Mouse (Mus musculus): ENCODE data around the gene Tns1. TPM values are rescaled to one million over a fixed set of nuclear protein-coding genes. Genes with fewer than 3 reads are reported as not detected.

The Tns1 gene
- total RNA-seq, 4 experiments from 2014 or later = 217 to 331 (median 279) TPM

DNA sequence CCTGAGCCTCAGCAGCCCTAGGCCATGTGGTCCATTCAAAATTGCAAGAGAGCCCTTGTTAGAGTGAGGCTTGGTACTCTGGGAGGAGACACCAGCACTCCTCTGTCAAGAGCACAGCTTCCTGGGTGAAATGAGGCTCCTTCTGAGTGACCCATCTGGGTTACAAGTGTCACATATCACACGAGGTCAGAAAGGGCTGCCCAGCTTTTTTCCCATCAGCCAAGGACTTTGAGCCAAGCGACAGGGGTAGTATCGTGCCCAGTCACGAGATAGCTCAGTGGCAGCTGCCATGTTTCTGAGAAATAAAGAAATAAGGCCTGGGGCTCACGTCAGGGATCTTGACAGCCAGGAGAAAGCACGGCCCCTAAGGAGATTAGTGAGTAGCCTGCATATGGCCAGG is 186.4 kb downstream of the Tns1 start:
- peak in 1 of 2 experiments; percentile 45 for DNase-seq (ENCODE audit: low spot score in 2 of 2)

- no peak for DNase-seq (ENCODE audit: low spot score in 2 of 2)
Measured at GRCm38 (mm10) chr1:73936537-73936936, 187.7 kb downstream of the Tns1 start.

GRCm38 (mm10) chr1:73935442-73936080 is 188.7 kb downstream of the Tns1 start:
- no peak for DNase-seq (ENCODE audit: low spot score in 2 of 2)

- no peak for DNase-seq (ENCODE audit: low spot score in 2 of 2)
Measured at GRCm38 (mm10) chr1:73933146-73933490, 191.1 kb downstream of the Tns1 start.

DNA sequence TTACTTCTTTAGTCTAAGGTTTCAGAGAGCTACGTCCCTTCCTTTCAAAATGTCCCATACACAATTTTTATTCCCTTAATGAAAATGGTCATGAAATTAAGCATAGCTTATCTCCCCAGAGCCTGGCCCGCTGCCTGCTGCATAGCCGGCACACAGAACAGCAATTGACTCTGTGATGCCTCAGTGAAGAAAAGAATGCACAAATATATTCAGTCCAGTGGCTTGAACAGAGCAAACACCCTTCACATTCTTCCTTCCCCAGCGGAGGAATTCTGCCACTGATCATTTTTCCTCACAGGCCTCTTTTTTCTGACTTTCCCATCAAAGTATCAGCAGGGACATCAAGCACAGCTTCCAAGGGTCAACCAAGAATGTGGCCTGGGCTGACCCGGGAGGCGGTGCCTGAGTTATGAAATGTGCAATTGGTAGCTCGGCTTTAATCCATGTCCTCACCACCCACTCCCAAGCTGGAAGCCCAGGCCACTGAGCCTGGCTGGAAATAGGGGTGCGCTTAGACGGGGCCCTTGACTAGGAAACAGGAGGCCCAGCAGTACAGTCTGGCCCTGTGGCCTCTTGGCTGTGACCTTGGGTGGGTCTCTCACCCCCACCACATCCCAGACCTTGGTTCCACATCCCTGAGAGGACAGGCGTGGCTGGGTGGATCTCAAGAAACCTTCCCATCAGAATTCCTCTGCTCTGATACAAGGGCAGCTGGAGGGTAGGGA is 191.7 kb downstream of the Tns1 start:
- peak; percentile 53 to 70 for DNase-seq (ENCODE audit: low spot score in 2 of 2)

DNA sequence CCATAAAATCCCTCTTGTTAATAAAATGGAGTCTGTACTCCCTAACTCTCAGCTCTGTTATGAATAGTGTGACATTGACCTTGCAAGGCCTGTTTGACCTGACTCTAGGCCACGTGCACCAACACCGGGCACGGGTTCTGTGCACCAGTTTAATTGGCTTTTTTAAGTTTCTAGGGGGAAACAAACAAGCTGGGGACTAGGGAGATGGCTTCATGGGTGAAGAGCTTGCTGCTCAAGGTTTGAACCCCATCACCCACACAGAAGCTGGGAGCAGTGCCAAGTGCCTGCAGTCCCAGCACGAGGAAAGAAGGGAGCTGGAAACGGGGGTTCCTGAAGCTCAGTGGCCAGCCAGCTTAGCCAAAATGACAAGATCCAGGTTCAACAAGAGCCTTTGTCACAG is 192.4 kb downstream of the Tns1 start:
- no peak for DNase-seq (ENCODE audit: low spot score in 2 of 2)

- no peak for DNase-seq (ENCODE audit: low spot score in 2 of 2)
Measured at GRCm38 (mm10) chr1:73930411-73931134, 193.7 kb downstream of the Tns1 start.

DNA sequence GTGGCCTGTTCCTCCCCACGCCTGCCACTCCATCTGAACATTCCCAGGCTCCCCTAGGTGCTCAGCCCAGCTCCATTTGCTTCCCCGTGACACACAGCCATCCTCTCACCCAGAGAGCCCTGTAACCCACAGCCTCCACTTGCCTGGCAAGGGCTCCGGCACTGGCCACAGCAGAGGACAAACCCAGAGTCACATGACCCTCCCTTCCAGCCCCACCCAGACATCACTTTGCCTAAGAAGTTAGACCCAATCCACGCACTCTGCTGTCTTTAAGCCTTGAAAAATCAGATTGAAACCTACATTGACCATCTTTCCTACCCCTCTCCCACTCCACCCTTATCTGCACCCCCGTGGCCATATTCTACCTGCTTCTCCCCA is 194.3 kb downstream of the Tns1 start:
- DNase-seq (ENCODE audit: low spot score in 2 of 2) = no peak

DNA sequence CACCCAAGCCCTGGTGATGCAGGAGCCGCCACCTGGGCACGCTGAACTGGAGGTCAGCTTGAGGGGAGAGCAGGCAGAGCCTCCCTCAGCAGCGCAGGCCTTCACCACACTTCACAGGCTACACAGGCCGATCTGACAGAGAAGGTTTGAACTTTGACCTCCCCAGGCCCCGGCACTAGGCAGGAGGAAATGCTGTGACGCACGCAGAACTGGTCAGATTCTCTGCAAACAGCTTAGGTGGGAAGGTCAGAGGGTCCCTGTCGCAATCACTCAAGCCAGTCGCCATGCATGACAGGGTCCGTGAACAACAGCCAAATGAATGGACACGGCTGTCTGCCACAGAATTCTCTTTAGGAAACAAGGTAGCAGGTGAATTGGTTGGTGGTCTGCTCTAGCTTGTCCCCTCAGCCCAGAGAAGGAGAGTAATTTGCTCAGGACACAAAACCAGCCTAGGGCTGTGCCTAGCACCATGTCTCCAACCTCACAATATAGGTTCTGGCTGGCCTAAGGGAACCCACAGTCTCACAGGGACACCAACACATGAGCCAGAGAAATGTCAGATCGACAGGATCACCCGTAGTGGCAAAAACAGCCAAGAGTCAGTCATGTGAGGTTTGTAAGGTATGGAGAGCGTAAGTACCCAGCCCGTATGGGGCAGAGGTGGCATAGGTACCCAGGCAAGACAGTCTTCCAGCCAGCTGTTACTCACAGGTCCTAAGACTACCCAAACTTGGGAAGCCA is 194.9 kb downstream of the Tns1 start:
- DNase-seq (ENCODE audit: low spot score in 2 of 2) = no peak

DNA sequence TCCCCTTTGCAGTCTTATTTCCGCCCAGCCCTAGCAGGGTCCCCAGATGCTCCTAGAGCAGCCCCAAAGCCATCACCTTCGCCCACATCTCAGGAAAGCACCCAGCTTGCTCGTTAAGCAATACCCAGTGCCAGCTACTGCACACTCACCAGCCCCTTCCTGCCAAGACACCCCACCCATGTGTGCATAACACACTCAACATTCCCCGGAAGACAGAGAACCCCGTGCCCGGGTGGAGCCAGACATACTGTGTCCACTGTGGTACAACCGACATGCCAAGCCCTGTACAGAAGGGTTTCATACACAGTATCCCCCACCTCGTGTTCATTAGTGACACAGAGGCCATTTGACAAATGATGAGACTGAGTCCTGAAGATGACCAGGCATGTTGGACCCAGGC is 195.9 kb downstream of the Tns1 start:
- no peak for DNase-seq (ENCODE audit: low spot score in 2 of 2)

DNA sequence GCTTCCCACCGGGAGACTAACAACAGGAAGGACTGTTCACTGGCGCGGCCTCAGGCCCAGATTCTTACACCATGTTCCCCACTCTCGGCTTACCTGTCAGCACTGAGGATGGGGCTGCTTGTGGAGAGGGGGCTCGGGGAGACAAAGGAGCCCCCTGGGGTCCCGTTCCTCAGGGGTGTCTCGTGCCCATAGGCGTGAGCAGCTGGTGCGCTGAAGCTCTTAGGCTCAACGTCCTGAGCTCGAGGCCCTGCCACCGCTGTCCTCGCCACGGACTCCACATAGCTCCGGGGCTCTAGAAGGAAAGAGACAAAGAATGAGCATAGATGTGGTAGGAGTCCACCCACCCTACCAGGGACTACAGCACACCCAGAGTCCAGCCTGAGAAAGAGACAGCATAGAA is 196.4 kb downstream of the Tns1 start:
- DNase-seq (ENCODE audit: low spot score in 2 of 2) = no peak

GRCm38 (mm10) chr1:73926279-73926678 is 198.0 kb downstream of the Tns1 start:
- no peak for DNase-seq (ENCODE audit: low spot score in 2 of 2)

GRCm38 (mm10) chr1:73924871-73925610 is 199.2 kb downstream of the Tns1 start:
- DNase-seq (ENCODE audit: low spot score in 2 of 2) = no peak

GRCm38 (mm10) chr1:73924210-73924609 is 200.0 kb downstream of the Tns1 start:
- no peak for DNase-seq (ENCODE audit: low spot score in 2 of 2)

DNA sequence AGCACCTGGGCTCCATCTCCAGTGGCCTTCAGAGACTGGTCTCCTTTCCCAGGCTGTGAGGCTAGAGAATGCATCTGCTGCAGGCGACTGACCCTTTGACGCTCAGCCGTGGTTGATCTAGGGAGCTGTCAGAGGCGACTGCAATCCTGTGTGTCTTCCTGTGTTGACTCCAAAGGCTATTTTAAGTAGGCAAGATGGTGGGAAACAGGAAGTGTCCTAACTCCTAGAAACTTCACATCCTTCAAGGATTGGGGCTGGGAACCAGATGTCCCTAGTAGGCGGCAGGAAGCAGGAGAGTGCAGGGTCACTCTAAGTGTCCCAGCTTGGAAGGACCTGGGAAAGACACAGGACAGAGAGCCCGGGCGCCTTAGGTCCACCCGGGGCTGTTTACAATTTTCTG is 201.1 kb downstream of the Tns1 start:
- no peak for DNase-seq (ENCODE audit: low spot score in 2 of 2)

- DNase-seq (ENCODE audit: low spot score in 2 of 2) = peak in 1 of 2 experiments; percentile 1
Measured at GRCm38 (mm10) chr1:73920701-73921100, 203.5 kb downstream of the Tns1 start.

DNA sequence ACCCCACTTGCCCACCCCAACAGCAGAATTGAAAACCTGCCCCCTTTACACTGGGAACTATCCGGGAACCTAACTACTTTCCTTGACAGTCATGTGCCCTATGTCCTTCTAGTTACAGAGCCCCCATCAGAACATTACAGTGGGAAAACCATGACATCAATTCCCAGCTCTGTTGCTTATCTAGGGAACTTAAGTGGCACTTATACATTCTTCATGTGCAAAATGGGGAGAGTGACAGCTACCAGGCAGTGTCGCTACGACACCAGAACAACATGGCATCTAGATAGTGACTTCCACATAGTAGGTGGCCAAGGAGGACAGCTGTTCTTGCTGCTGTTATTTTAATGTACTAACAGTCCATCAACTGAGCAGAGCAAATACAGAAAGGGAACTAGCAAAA is 204.3 kb downstream of the Tns1 start:
- DNase-seq (ENCODE audit: low spot score in 2 of 2) = no peak

GRCm38 (mm10) chr1:73918001-73918400 is 206.2 kb downstream of the Tns1 start:
- DNase-seq (ENCODE audit: low spot score in 2 of 2) = peak in 1 of 2 experiments; percentile 3

- DNase-seq (ENCODE audit: low spot score in 2 of 2) = no peak
Measured at GRCm38 (mm10) chr1:73916298-73916697, 208.0 kb downstream of the Tns1 start.

DNA sequence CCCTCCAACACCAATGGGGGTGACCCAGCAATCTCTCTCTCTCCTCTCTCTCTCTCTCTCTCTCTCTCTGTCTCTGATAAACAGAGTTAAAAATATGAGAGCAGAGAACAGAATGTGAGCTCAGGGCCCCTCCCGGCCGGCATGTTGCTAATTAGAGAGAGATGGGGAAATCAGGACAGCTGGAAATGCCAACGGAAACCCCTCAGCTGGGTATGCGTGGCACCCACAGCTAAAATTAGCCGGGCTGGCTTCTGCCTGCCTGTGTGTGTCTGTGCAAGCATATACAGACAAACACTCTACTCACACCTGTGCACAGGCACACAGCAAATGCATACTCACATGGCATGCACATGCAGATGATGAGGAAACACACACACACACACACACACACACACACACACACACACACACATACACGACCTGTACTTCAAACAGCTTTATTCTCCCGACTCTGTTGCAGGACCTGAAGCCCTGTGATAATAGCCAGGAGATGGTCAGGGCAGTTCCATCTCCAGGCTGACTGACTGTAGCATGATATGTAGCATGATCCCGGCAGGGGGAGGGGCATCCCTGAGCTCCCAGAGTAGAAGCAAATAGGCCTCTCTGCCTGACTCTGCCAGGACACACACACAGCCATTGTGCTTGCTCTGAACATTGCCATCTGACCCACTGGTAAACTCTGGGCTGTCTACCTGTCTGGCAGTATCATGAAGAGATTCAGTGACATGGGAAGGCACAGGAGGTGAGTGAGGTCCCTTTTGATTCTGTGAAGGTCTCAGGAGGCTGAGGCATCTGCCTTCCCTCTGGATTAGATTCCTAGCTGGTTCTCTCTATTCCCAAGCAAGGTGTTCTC is 208.8 kb downstream of the Tns1 start:
- peak in 1 of 2 experiments; percentile 28 for DNase-seq (ENCODE audit: low spot score in 2 of 2)
